Mouse (Mus musculus) kidney, adult 18-20 months (tissue): ENCODE results near the gene Tead3.

Experiments
- DNase-seq: peaks from one replicate; pipeline ENCODE4 v3.0.0; 2021

The Tead3 gene

GRCm38 (mm10) chr17:28300850-28301249 is 49.8 kb downstream of the Tead3 start:
- no peak for DNase-seq

- DNase-seq: no peak
Measured at GRCm38 (mm10) chr17:28300323-28300722, 50.3 kb downstream of the Tead3 start.

- no peak for DNase-seq
Measured at GRCm38 (mm10) chr17:28299669-28300320, 50.8 kb downstream of the Tead3 start.

DNA sequence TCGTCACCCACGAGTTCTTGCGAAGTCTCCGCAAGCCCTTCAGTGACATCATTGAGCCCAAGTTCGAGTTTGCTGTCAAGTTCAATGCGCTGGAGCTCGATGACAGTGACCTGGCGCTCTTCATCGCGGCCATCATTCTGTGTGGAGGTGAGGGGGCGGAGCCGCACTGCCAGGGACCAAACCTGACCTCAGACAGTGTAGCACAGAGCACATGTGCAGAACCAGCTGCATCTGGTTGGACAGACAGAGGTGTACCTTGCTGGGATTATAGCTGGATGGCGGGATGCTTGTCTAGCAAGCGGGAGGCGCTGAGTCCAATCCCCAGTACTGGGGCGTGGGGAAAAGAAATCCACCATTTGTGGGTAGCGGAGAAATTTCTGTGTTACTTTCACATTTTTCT is 51.7 kb downstream of the Tead3 start:
- no peak for DNase-seq

GRCm38 (mm10) chr17:28294449-28295333 is 55.9 kb downstream of the Tead3 start:
- DNase-seq: no peak

GRCm38 (mm10) chr17:28293716-28294115 is 56.9 kb downstream of the Tead3 start:
- no peak for DNase-seq

DNA sequence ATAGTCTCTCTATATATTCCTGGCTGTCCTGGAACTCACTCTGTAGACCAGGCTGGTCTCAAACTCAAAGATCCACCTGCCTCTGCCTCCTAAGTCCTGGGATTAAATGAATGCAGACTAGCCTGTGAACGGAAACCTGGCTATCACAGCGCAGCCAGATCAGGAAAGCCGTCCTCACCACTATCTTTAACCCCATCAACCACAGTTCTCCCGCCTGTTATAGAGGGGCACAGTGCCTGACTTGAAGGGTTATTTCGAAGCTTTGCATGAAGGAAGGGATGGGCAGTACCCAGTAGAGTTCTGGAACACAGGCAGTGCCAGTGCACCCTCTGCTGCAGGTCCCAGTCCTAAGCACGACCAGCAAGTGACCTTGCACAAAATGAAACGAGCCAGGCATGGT is 59.3 kb downstream of the Tead3 start:
- no peak for DNase-seq

DNA sequence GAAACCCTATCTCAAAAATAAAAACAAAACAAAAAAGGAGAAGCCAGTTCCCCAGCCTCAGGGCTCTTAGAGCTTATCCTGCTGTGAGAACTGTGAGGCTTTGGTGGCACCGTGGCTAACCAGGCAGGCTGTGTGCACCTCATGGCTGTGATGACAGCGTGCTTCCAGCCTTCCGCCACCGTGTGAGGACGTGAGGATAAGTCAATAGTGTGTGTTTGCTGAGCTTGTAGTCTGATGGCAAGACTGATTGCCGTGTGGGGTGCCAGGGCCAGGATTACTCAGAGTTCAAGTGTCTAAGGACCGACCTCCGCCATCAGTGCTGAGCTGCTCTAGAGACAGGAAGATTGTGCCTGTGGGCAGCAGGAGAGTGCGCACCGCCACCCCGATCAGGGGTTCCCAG is 59.9 kb downstream of the Tead3 start:
- no peak for DNase-seq

GRCm38 (mm10) chr17:28290262-28290661 is 60.4 kb downstream of the Tead3 start:
- DNase-seq: peak; percentile 90

DNA sequence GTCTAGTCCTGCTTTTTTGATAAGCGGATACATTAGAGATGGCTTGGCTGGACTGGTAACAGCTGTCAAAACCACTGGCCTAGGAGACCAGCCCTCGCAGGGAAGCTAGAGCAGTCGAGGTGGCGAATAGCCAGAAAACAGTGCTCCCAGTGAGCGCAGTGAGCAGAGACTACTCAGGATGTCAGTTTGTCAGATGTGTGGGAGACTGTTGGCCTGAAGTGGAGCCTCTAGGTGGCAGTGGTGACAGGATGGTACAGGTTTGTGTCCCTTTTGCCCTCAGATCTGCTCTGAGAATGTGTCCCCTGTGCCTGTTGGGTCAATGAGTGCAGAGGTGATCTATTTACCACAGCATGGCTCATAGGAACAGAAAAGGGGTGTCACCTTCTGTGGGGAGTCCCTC is 62.6 kb downstream of the Tead3 start:
- DNase-seq: no peak

GRCm38 (mm10) chr17:28287578-28287977 is 63.0 kb downstream of the Tead3 start:
- peak; percentile 63 for DNase-seq

DNA sequence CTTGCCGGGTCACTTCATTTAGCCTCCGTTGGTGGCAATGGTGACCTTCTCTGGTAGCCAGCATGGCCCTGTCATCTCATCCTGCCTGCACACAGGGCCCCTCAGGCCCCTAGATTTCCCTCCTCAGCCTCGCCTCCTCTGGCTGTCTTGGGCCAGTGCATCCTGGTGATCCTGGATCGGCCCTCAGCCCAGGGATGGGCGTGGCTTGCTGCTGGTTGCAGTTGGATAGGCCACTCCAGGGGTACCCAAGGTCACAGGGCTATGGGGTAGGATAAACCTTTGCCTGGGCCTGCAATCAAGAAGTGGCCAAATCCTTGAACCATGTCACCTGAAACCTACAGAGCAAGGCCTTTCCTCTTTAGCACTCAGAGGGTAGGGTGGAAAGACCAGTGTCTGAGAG is 63.7 kb downstream of the Tead3 start:
- DNase-seq: no peak

GRCm38 (mm10) chr17:28286133-28286532 is 64.5 kb downstream of the Tead3 start:
- no peak for DNase-seq

DNA sequence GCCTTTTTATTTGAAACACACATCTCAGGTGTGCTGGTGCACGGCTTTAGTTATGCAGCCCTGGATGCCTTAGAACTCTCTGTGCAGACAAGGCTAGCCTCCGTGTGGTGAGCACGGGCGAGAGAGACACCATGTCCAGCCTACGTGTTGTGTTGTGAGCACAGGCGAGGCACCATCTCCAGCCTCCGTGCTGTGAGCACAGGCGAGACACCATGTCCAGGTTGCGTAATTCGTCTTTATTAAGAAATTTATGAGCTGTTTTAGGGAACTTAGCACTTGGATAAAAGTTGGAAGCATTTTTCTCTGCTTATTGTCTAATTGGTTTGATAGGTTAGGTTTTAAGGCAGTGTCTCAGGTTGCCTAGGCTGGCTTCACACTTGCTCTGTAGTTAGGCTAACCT is 67.4 kb downstream of the Tead3 start:
- no peak for DNase-seq

- no peak for DNase-seq
Measured at GRCm38 (mm10) chr17:28281866-28282441, 68.7 kb downstream of the Tead3 start.
